Mouse (Mus musculus): Measurements from ENCODE around the gene Amdhd1. TPM values are rescaled to one million over a fixed set of nuclear protein-coding genes. Genes with fewer than 3 reads are reported as not detected.

The Amdhd1 gene
- not detected for polyA plus RNA-seq (2015; fragmentation: Illumina TruSeq; extraction: RNeasy Lipid Tissue Mini Kit (QIAGEN cat#74804); ENCODE audit: insufficient read depth, low replicate concordance)

DNA sequence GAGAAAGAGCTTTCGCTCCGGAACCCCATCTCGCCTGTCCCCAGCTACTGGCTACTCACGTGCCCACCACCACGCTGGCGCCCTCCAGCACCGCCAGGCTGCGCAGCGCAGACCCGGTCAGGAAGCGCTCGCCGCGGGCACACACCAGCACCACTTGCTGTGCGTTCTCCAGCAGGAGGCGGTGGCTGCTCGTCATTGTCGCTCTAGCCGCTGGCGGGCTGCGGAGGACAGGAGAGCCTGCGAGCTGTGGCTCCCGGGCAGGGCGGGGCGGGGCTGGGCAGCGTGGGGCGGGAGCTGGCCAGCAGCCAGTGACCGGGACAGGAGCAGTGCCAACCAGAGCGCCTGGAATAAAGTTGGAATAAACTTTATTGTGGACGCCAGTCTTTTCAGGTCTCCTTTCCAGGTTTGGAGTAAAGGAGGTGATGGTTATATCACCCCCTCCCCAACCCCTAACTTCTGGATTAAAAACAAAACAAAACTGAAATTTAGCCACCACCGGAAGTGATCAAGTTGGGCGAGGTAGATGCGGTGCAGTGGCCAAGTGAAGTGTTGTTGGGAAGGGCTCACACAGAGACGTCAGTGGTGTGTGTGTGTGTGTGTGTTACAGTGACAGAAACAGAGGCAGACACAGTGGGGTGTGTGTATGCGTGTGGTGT lies at the start of gene Amdhd1:
TSS of gene Amdhd1 (minus strand) at position 259 of the 656 bp plus-strand sequence.

DNA sequence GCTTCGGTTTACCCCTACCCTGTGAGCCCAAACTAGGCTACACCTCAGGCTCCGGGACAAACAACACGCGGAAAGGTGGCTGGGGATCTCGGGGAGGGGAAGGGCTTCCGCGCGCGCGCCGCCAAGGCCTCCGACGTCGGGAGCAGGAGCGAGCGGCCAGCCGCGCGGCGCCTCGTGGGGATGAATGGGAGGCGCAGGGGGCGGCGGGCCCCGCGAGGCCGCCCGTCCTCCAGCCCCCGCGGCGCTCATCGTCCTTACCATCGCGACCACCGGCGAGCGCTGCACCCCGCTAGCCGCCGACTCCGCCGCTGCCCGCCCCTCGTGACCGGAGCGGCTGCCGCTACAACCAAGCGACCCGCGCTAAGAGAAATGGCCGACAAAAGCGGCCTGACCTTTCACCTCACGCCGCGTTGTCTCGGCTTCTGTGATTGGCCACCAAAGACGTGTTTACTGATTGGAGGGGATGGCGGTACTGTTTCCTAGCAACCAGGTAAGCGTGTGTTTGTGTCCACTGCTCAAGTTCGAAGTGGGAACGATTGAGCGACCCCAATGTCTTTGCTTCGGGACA lies 49.5 kb upstream of the Amdhd1 start, which contains the start of gene Snrpf:
TSS of gene Snrpf (minus strand) at position 426 of the 568 bp plus-strand sequence.

DNA sequence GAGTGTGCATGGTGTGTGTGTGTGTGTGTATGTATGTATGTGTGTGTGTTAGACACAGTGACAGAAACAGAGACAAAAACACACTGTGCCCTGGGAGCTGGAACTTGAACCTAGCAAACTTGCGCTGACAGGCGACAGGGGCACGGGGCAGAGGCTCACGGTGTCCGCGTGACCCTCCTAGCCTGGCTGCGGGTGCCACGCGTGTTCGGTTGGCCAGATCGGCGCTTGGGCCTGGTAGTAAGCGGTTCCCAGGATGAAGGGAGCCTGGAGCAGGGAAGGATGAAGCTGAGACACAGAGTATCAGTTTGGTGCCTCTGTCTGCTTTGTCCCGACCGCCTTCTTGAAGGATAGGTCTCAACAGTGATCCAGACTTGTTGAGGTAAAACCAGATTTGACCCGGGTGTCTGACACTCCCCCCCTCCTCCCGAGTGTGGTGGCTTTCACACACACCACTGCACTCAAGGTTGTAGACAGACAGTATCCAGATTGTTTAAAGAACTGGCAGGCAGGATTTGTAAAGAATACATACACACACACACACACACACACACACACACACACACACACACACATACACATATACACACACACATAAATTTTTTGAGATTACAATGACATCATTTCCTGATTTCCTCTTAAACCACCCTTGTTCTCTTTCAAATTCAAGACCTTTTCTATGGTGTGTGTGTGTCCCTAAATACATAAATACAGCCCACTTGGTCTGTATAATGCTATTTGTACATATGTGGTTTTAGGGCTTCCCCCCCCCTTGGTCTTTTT lies 788 bp upstream of the Amdhd1 start, which contains the start of gene Ccdc38:
TSS of gene Ccdc38 (plus strand) at position 202 of the 780 bp plus-strand sequence.

DNA sequence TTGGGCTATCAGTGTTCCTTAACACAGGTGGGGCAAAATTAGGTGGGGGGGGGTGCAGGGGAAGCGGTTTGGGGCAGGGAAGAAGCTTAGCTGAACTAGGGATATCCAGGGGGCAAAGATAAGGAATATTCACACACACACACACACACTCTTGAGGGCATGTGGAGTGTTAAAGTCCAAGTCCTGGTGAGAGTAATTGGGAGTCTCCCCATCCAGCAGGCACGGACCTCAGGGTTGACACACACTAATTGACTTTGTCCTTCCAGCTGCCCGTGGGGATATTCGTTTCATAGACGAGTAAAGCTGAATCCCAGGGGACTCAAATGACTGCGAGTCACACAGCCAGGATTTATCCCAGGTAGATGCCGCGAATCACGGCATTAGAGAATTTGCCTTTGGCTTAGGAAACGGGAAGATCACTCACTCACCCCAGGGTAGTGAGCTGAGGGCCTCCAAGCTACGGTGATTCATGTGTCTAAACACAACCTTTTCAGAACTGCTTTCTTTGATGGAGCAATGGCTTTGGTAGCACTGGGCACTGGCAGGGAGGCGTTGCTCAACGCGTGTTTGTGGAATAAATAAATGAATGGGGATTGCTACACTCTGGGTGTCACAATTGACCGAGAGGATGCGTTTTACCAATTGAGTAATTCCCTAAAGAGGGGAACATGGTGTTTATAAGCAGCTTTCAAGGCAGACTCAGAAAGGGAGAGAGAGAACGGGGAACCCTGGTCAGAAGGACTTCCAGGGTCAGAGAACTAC lies 51.6 kb downstream of the Amdhd1 start, which contains the start of gene Hal:
TSS of gene Hal (plus strand) at position 703 of the 762 bp plus-strand sequence.

Other genes starting within 250 kb of the Amdhd1 start
- gene Elk3, start 228.9 kb downstream of the Amdhd1 start, polyA plus RNA-seq (2015; fragmentation: Illumina TruSeq; extraction: RNeasy Lipid Tissue Mini Kit (QIAGEN cat#74804); ENCODE audit: insufficient read depth, low replicate concordance), result 37.6 TPM
- 117 TPM for gene Lta4h, start 86.6 kb downstream of the Amdhd1 start, polyA plus RNA-seq (2015; fragmentation: Illumina TruSeq; extraction: RNeasy Lipid Tissue Mini Kit (QIAGEN cat#74804); ENCODE audit: insufficient read depth, low replicate concordance)
- gene Hal, start 51.3 kb downstream of the Amdhd1 start, polyA plus RNA-seq (2015; fragmentation: Illumina TruSeq; extraction: RNeasy Lipid Tissue Mini Kit (QIAGEN cat#74804); ENCODE audit: insufficient read depth, low replicate concordance), result 0.51 TPM
- 0.10 TPM for gene Ccdc38, start 599 bp upstream of the Amdhd1 start, polyA plus RNA-seq (2015; fragmentation: Illumina TruSeq; extraction: RNeasy Lipid Tissue Mini Kit (QIAGEN cat#74804); ENCODE audit: insufficient read depth, low replicate concordance)
- gene Snrpf, start 49.7 kb upstream of the Amdhd1 start, polyA plus RNA-seq (2015; fragmentation: Illumina TruSeq; extraction: RNeasy Lipid Tissue Mini Kit (QIAGEN cat#74804); ENCODE audit: insufficient read depth, low replicate concordance), result 72.4 TPM
- 7.2 TPM for gene Ntn4, start 100.6 kb upstream of the Amdhd1 start, polyA plus RNA-seq (2015; fragmentation: Illumina TruSeq; extraction: RNeasy Lipid Tissue Mini Kit (QIAGEN cat#74804); ENCODE audit: insufficient read depth, low replicate concordance)